ENCODE assay signal across 9 mouse cellular contexts in the genomic region with DNA sequence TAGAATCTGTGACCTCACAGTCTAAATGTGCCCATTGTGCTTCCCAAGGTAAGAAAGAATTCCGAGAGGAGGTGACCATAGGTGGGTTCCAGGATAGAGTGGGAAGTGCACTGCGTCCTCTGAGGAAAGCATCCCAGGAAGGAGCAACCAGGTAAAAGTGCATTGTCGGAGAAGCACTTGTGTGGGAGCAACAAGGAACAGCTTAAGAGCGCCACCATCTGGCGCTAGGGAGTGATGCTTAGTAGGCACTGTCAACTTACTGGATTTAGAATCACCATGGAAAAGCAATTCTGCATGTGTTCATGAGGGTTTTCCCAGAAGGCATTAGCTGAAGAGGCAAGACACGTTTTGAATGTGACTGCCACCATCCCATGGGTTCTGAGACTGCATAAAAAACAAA.
DNase-seq lines count a peak whose midpoint lies in the region; ATAC-seq and TF ChIP-seq lines count a peak whose summit lies in the region.
"Had no signal": no experiment of that assay in that cellular context is flagged by ENCODE, and none has a peak within 500 bp of the region (broad histone marks: within the 10 kb centered on the region; RNA-seq: fewer than 3 reads in every experiment).

No protein-coding gene starts in this region.

- peaks cover 9% of the 10 kb centered on the region for H3K4me1 ChIP-seq in heart, embryonic 12.5 days (replicated peaks)
- 0 out of 2 replicates have a peak, but pooled peaks cover 2% of the 10 kb centered on the region for H3K4me1 ChIP-seq in liver, postnatal 0 days (ENCODE audit: insufficient read depth)

- no peaks in the 10 kb centered on the region for H3K36me3 ChIP-seq in heart, embryonic 12.5 days
- no peaks in the 10 kb centered on the region for H3K36me3 ChIP-seq in liver, postnatal 0 days (replicated peaks; ENCODE audit: insufficient read depth, low read length)
- H3K36me3 ChIP-seq: limb, embryonic 13.5 days had no signal

- H3K9ac ChIP-seq in heart, embryonic 12.5 days, result no peak overlapping the region
- H3K9ac ChIP-seq in liver, postnatal 0 days (replicated peaks), result no peak overlapping the region
- H3K9ac ChIP-seq: limb, embryonic 13.5 days had no signal

- DNase-seq in heart, postnatal 4 days, result peak; percentile 38
- peak; percentile 29 for DNase-seq in right cerebral cortex, postnatal 4 days
- DNase-seq in right cerebral cortex, postnatal 36 days (ENCODE audit: low spot score in 2 of 2), result no peak
- peak; percentile 59 for DNase-seq in brain, embryonic 14.5 days (ENCODE audit: low read depth)
- no peak for DNase-seq in liver, postnatal 0 days
- no peak for DNase-seq in thymus, postnatal 10 days (ENCODE audit: low spot score in 2 of 2)
- no peak for DNase-seq in gastrocnemius, postnatal 4 days (ENCODE audit: low spot score in 2 of 2)

- no peaks in the 10 kb centered on the region for H3K27me3 ChIP-seq in heart, embryonic 12.5 days (replicated peaks)
- no peaks in the 10 kb centered on the region for H3K27me3 ChIP-seq in liver, postnatal 0 days (ENCODE audit: insufficient read depth, low read length)
- H3K27me3 ChIP-seq: limb, embryonic 13.5 days had no signal

- H3K27ac ChIP-seq in heart, embryonic 12.5 days (ENCODE audit: poor library complexity, severe bottlenecking), result no peak overlapping the region
- H3K27ac ChIP-seq in liver, postnatal 0 days (ENCODE audit: low read depth), result no peak overlapping the region
- H3K27ac ChIP-seq: limb, embryonic 13.5 days had no signal

- no peak for ATAC-seq in heart, embryonic 12.5 days (ENCODE audit: insufficient number of reproducible peaks, low FRiP score)
- ATAC-seq in liver, postnatal 0 days, result no peak

- H3K9me3 ChIP-seq in heart, embryonic 12.5 days (replicated peaks), result no peaks in the 10 kb centered on the region
- no peaks in the 10 kb centered on the region for H3K9me3 ChIP-seq in liver, postnatal 0 days (ENCODE audit: low read length)
- H3K9me3 ChIP-seq: limb, embryonic 13.5 days had no signal

- no peak overlapping the region for H3K4me3 ChIP-seq in heart, embryonic 12.5 days
- no peak overlapping the region for H3K4me3 ChIP-seq in liver, postnatal 0 days (ENCODE audit: low read depth, low read length)
- H3K4me3 ChIP-seq: limb, embryonic 13.5 days had no signal

- TF ChIP-seq CTCF in brain, embryonic 14.5 days (IDR thresholded peaks at IDR 0.05; ENCODE audit: borderline replicate concordance, extremely low read depth, insufficient read depth, insufficient read length), result peak; percentile 45; the same call in 1 of the 2 replicates
- TF ChIP-seq CTCF in liver, postnatal 0 days (IDR thresholded peaks at IDR 0.05; ENCODE audit: low read depth), result peak; percentile 58

- no peak for TF ChIP-seq POLR2A in brain, embryonic 14.5 days (IDR thresholded peaks at IDR 0.05; ENCODE audit: borderline replicate concordance, extremely low read depth, insufficient read depth, insufficient read length, poor library complexity, severe bottlenecking)

- H3K4me2 ChIP-seq in heart, embryonic 12.5 days, result no peak overlapping the region
- no peak overlapping the region for H3K4me2 ChIP-seq in liver, postnatal 0 days (ENCODE audit: low read depth, low read length)
- H3K4me2 ChIP-seq: limb, embryonic 13.5 days had no signal

- WGBS in heart, embryonic 12.5 days, result 22% methylated on average over 6 of the region's 6 CpGs
- 27% methylated on average over 6 of the region's 6 CpGs for WGBS in liver, postnatal 0 days (ENCODE audit: insufficient replicate concordance)

- no peak for TF ChIP-seq EP300 in liver, postnatal 0 days (IDR thresholded peaks at IDR 0.05; ENCODE audit: low read depth)

Comparison
In these comparisons a context has a peak if more than half of its experiments do, and no peak if none do; other contexts are left out.
1. DNase-seq: peak in heart, postnatal 4 days (single experiment), right cerebral cortex, postnatal 4 days (single experiment) and brain, embryonic 14.5 days (single experiment); none in right cerebral cortex, postnatal 36 days (0 of 2), liver, postnatal 0 days (single experiment), thymus, postnatal 10 days (0 of 2) and gastrocnemius, postnatal 4 days (0 of 2).